Mouse (Mus musculus): ENCODE measurements at regions not wholly inside any gene's neighbourhood (a gene's known extent, or its start where the extent isn't known, plus 50 kb on each side); places are given as distances from the start of the nearest gene placed in this dataset.
"Not testable (repeated sequence)": the region's sequence is repeated elsewhere in the genome, so short reads cannot be mapped to it uniquely, and the experiment has no call there.

GRCm38 (mm10) chr7:137522450-137522849 is 85.0 kb downstream of the Glrx3 start:
- DNase-seq, result no peak

GRCm38 (mm10) chr7:137533476-137533875 is 96.1 kb downstream of the Glrx3 start:
- DNase-seq, result no peak

- DNase-seq, result peak; percentile 7
Measured at GRCm38 (mm10) chr7:137549991-137550390, 112.6 kb downstream of the Glrx3 start.

GRCm38 (mm10) chr7:137552551-137553198 is 115.3 kb downstream of the Glrx3 start:
- no peak for DNase-seq

- no peak for DNase-seq
Measured at GRCm38 (mm10) chr7:137555481-137555880, 118.1 kb downstream of the Glrx3 start.

GRCm38 (mm10) chr7:137557439-137557838 is 120.0 kb downstream of the Glrx3 start:
- no peak for DNase-seq

GRCm38 (mm10) chr7:137558871-137559270 is 121.5 kb downstream of the Glrx3 start:
- DNase-seq, result no peak

- no peak for DNase-seq
Measured at GRCm38 (mm10) chr7:137570199-137570598, 132.8 kb downstream of the Glrx3 start.

- no peak for DNase-seq
Measured at GRCm38 (mm10) chr7:137575491-137575890, 138.1 kb downstream of the Glrx3 start.

- peak; percentile 14 for DNase-seq
Measured at GRCm38 (mm10) chr7:137576251-137576650, 138.8 kb downstream of the Glrx3 start.

- DNase-seq, result no peak
Measured at GRCm38 (mm10) chr7:137583556-137583955, 146.1 kb downstream of the Glrx3 start.

GRCm38 (mm10) chr7:137584916-137585315 is 147.5 kb downstream of the Glrx3 start:
- DNase-seq, result not testable (repeated sequence)

- DNase-seq, result peak; percentile 42
Measured at GRCm38 (mm10) chr7:137593570-137593969, 156.2 kb downstream of the Glrx3 start.

GRCm38 (mm10) chr7:137595567-137595966 is 158.2 kb downstream of the Glrx3 start:
- no peak for DNase-seq

GRCm38 (mm10) chr7:137596161-137596560 is 158.7 kb downstream of the Glrx3 start:
- no peak for DNase-seq

- DNase-seq, result peak; percentile 54
Measured at GRCm38 (mm10) chr7:137603039-137603438, 165.6 kb downstream of the Glrx3 start.

- DNase-seq, result no peak
Measured at GRCm38 (mm10) chr7:137609752-137610151, 172.3 kb downstream of the Glrx3 start.

GRCm38 (mm10) chr7:137611363-137611762 is 173.9 kb downstream of the Glrx3 start:
- DNase-seq, result no peak

GRCm38 (mm10) chr7:137611891-137612522 is 174.6 kb downstream of the Glrx3 start:
- DNase-seq, result no peak

GRCm38 (mm10) chr7:137618406-137619133 is 181.2 kb downstream of the Glrx3 start:
- no peak for DNase-seq

GRCm38 (mm10) chr7:137619286-137619789 is 181.9 kb downstream of the Glrx3 start:
- no peak for DNase-seq

GRCm38 (mm10) chr7:137628266-137628665 is 190.9 kb downstream of the Glrx3 start:
- DNase-seq, result no peak

GRCm38 (mm10) chr7:137629540-137629939 is 192.1 kb downstream of the Glrx3 start:
- DNase-seq, result no peak

GRCm38 (mm10) chr7:137648621-137649020 is 211.2 kb downstream of the Glrx3 start:
- DNase-seq, result no peak

Measured in thymus, postnatal 14 days (tissue).